Mouse (Mus musculus): ENCODE measurements around the gene Olfr1509. TPM values are rescaled to one million over a fixed set of nuclear protein-coding genes. Genes with fewer than 3 reads are reported as not detected.

Gene Olfr1509
- polyA plus RNA-seq, 1 experiment: not detected

DNA sequence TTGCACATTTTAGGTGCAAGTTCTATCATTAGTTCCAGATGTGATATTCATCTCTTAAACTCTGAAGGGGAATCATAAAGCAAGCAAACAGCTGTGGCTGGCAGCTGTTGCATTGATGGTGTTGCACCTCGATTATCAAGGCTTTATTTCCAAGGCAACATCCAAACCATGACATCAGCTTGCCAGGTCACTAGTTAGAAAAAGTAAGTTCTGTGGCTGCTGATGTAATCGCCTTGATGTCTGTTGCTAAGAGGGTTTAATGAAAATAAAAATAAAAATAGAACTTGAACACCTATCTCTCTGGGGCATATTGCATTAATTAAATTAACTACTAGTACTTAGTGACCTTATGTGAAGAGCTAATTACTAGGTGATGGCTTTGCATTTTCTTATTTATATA is 24.6 kb downstream of the Olfr1509 start, which contains the start of gene Olfr1508:
Gene Olfr1508 (minus strand): TSS at position 101 of the 400 bp plus-strand sequence.
- no peaks in the 10 kb centered on the region for H3K4me1 ChIP-seq (ENCODE audit: control insufficient read depth, insufficient read depth, low read length)
- no peak within 1 kb of the TSS for H3K4me3 ChIP-seq (replicated peaks; ENCODE audit: insufficient read depth, low read depth, low read length)
- H3K27me3 ChIP-seq (ENCODE audit: control insufficient read depth, insufficient read depth, low read length): no peaks in the 10 kb centered on the region
- 59% methylated on average over 2 of the region's 2 CpGs for WGBS
- H3K27ac ChIP-seq (ENCODE audit: insufficient read depth, low read length): no peak within 1 kb of the TSS
- no peak for DNase-seq
- TF ChIP-seq POLR2A (IDR thresholded peaks at IDR 0.05; ENCODE audit: borderline replicate concordance, insufficient read depth, low read length): no peak
- no peak for TF ChIP-seq CTCF (IDR thresholded peaks at IDR 0.05; ENCODE audit: borderline replicate concordance, insufficient read depth, low read depth, low read length)

DNA sequence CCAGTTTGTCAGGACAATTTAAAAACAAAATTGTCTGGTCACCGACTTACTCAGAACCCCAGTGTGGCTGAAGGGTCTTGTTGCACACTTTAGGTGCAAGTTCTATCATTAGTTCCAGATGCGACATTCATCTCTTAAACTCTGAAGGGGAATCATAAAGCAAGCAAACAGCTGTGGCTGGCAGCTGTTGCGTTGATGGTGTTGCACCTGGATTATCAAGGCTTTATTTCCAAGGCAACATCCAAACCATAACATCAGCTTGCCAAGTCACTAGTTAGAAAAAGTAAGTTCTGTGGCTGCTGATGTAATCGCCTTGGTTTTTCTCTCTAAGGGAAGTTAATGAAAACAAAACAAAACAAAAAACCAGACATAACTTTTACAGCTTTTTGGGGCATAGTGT is 52.7 kb downstream of the Olfr1509 start, which contains the start of gene Olfr1507:
Gene Olfr1507 (minus strand): TSS at position 234 of the 400 bp plus-strand sequence.
- TF ChIP-seq POLR2A (IDR thresholded peaks at IDR 0.05; ENCODE audit: borderline replicate concordance, insufficient read depth, low read length) (no peak), CTCF (IDR thresholded peaks at IDR 0.05; ENCODE audit: borderline replicate concordance, insufficient read depth, low read depth, low read length) (no peak)
- WGBS: 84% methylated on average over 4 of the region's 4 CpGs
- Histone ChIP-seq H3K4me3 (replicated peaks; ENCODE audit: insufficient read depth, low read depth, low read length) (no peak within 1 kb of the TSS), H3K27ac (ENCODE audit: insufficient read depth, low read length) (no peak within 1 kb of the TSS), H3K4me1 (ENCODE audit: control insufficient read depth, insufficient read depth, low read length) (no peaks in the 10 kb centered on the region), H3K27me3 (ENCODE audit: control insufficient read depth, insufficient read depth, low read length) (no peaks in the 10 kb centered on the region)
- no peak for DNase-seq

Other genes starting within 250 kb of the Olfr1509 start
- 32.2 and 33.9 TPM in 2 replicates for gene Supt16, start 245.6 kb upstream of the Olfr1509 start, polyA plus RNA-seq (2012; rRNA removed)
- gene Chd8, start 185.2 kb upstream of the Olfr1509 start, polyA plus RNA-seq (2012; rRNA removed): 66.8 and 67.6 TPM in 2 replicates
- gene Tox4, start 163.8 kb upstream of the Olfr1509 start, polyA plus RNA-seq (2012; rRNA removed): 40.2 and 45.2 TPM in 2 replicates
- gene Rab2b, start 163.4 kb upstream of the Olfr1509 start, polyA plus RNA-seq (2012; rRNA removed): 37.0 and 37.7 TPM in 2 replicates
- 36.4 and 40.6 TPM in 2 replicates for gene Mettl3, start 137.9 kb upstream of the Olfr1509 start, polyA plus RNA-seq (2012; rRNA removed)
- gene Sall2, start 114.2 kb upstream of the Olfr1509 start, polyA plus RNA-seq (2012; rRNA removed): 60.0 TPM in 2 replicates
- gene Olfr1513, start 86.6 kb upstream of the Olfr1509 start, polyA plus RNA-seq (2012; rRNA removed): not detected in 2 replicates
- not detected in 2 replicates for gene Olfr1512, start 63.8 kb upstream of the Olfr1509 start, polyA plus RNA-seq (2012; rRNA removed)
- gene Olfr1511, start 45.6 kb upstream of the Olfr1509 start, polyA plus RNA-seq (2012; rRNA removed): not detected in 2 replicates
- not detected in 2 replicates for gene Olfr1510, start 28.6 kb upstream of the Olfr1509 start, polyA plus RNA-seq (2012; rRNA removed)
- not detected in 2 replicates for gene Olfr1508, start 24.5 kb downstream of the Olfr1509 start, polyA plus RNA-seq (2012; rRNA removed)
- gene Olfr1507, start 52.8 kb downstream of the Olfr1509 start, polyA plus RNA-seq (2012; rRNA removed): not detected in 2 replicates